Mouse (Mus musculus): ENCODE measurements around the gene Slc48a1. TPM values are rescaled to one million over a fixed set of nuclear protein-coding genes. Genes with fewer than 3 reads are reported as not detected.

Gene Slc48a1
- polyA plus RNA-seq, 1 experiment from 2014 or later = 32.2 TPM

- H3K4me3 ChIP-seq = peak overlapping the region; percentile 96; the same call in 1 of the 2 replicates
- peaks cover 12% of the 10 kb centered on the region for H3K36me3 ChIP-seq (replicated peaks)
- DNase-seq (ENCODE audit: extremely low spot score, low spot score) = no peak
- peak overlapping the region; percentile 56 for H3K27ac ChIP-seq
- H3K4me1 ChIP-seq = peaks cover 93% of the 10 kb centered on the region
- peaks cover 54% of the 10 kb centered on the region for H3K27me3 ChIP-seq (ENCODE audit: poor library complexity, severe bottlenecking)
- 72% methylated on average over 6 of the region's 6 CpGs for WGBS
- no peaks in the 10 kb centered on the region for H3K9me3 ChIP-seq
Observed at GRCm38 (mm10) chr15:97828221-97828842, 50.0 kb downstream of the Slc48a1 start.

- peak overlapping the region; percentile 56; the same call in 1 of the 2 replicates for H3K27ac ChIP-seq
- 51% methylated on average over 5 of the region's 5 CpGs for WGBS
- H3K4me1 ChIP-seq = peaks cover 87% of the 10 kb centered on the region
- H3K4me3 ChIP-seq = peak overlapping the region; percentile 96
- no peak for DNase-seq (ENCODE audit: extremely low spot score, low spot score)
- peaks cover 10% of the 10 kb centered on the region for H3K36me3 ChIP-seq (replicated peaks)
- H3K9me3 ChIP-seq = no peaks in the 10 kb centered on the region
- peaks cover 60% of the 10 kb centered on the region for H3K27me3 ChIP-seq (ENCODE audit: poor library complexity, severe bottlenecking)
Observed at GRCm38 (mm10) chr15:97828901-97829338, 50.6 kb downstream of the Slc48a1 start.

- Histone ChIP-seq H3K4me1 (peaks cover 82% of the 10 kb centered on the region), H3K4me3 (peak overlapping the region; percentile 96), H3K27ac (peak overlapping the region; percentile 56; the same call in 1 of the 2 replicates), H3K27me3 (ENCODE audit: poor library complexity, severe bottlenecking) (peaks cover 60% of the 10 kb centered on the region), H3K36me3 (replicated peaks) (peaks cover 6% of the 10 kb centered on the region), H3K9me3 (no peaks in the 10 kb centered on the region)
- DNase-seq (ENCODE audit: extremely low spot score, low spot score) = no peak
- WGBS = 50% methylated on average over 2 of the region's 2 CpGs
Observed at GRCm38 (mm10) chr15:97829432-97829831, 51.1 kb downstream of the Slc48a1 start.

GRCm38 (mm10) chr15:97830253-97830787 lies 52.0 kb downstream of the Slc48a1 start:
- Histone ChIP-seq H3K27ac (peak overlapping the region; percentile 99), H3K4me1 (peaks cover 75% of the 10 kb centered on the region), H3K27me3 (ENCODE audit: poor library complexity, severe bottlenecking) (peaks cover 58% of the 10 kb centered on the region), H3K9me3 (no peaks in the 10 kb centered on the region), H3K36me3 (replicated peaks) (peaks cover 6% of the 10 kb centered on the region), H3K4me3 (peak overlapping the region; percentile 96)
- no peak for DNase-seq (ENCODE audit: extremely low spot score, low spot score)
- WGBS = 10% methylated on average over 12 of the region's 12 CpGs

GRCm38 (mm10) chr15:97830788-97831241 lies 52.5 kb downstream of the Slc48a1 start:
- H3K9me3 ChIP-seq = no peaks in the 10 kb centered on the region
- H3K4me3 ChIP-seq = peak overlapping the region; percentile 96
- H3K36me3 ChIP-seq (replicated peaks) = peaks cover 4% of the 10 kb centered on the region
- H3K27me3 ChIP-seq (ENCODE audit: poor library complexity, severe bottlenecking) = peaks cover 54% of the 10 kb centered on the region
- WGBS = under 1% methylated on average over 39 of the region's 39 CpGs
- H3K4me1 ChIP-seq = peaks cover 70% of the 10 kb centered on the region
- DNase-seq (ENCODE audit: extremely low spot score, low spot score) = peak; percentile 50
- H3K27ac ChIP-seq = peak overlapping the region; percentile 99

GRCm38 (mm10) chr15:97831242-97831986 lies 53.1 kb downstream of the Slc48a1 start:
- peak overlapping the region; percentile 99 for H3K27ac ChIP-seq
- H3K9me3 ChIP-seq = no peaks in the 10 kb centered on the region
- DNase-seq (ENCODE audit: extremely low spot score, low spot score) = peak; percentile 78
- H3K4me1 ChIP-seq = peaks cover 69% of the 10 kb centered on the region
- under 1% methylated on average over 81 of the region's 84 CpGs for WGBS
- peaks cover 2% of the 10 kb centered on the region for H3K36me3 ChIP-seq (replicated peaks)
- peaks cover 48% of the 10 kb centered on the region for H3K27me3 ChIP-seq (ENCODE audit: poor library complexity, severe bottlenecking)
- peak overlapping the region; percentile 96 for H3K4me3 ChIP-seq

GRCm38 (mm10) chr15:97831987-97832640 lies 53.8 kb downstream of the Slc48a1 start:
- H3K4me1 ChIP-seq = peaks cover 65% of the 10 kb centered on the region
- no peaks in the 10 kb centered on the region for H3K9me3 ChIP-seq
- peak overlapping the region; percentile 99 for H3K27ac ChIP-seq
- peaks cover 41% of the 10 kb centered on the region for H3K27me3 ChIP-seq (ENCODE audit: poor library complexity, severe bottlenecking)
- peak; percentile 52 for DNase-seq (ENCODE audit: extremely low spot score, low spot score)
- H3K4me3 ChIP-seq = peak overlapping the region; percentile 96
- no peaks in the 10 kb centered on the region for H3K36me3 ChIP-seq (replicated peaks)
- WGBS = 8% methylated on average over 10 of the region's 10 CpGs

- H3K4me1 ChIP-seq = peaks cover 68% of the 10 kb centered on the region
- peak overlapping the region; percentile 99; the same call in 1 of the 2 replicates for H3K27ac ChIP-seq
- peaks cover 40% of the 10 kb centered on the region for H3K27me3 ChIP-seq (ENCODE audit: poor library complexity, severe bottlenecking)
- 60% methylated on average over 9 of the region's 9 CpGs for WGBS
- H3K9me3 ChIP-seq = no peaks in the 10 kb centered on the region
- H3K4me3 ChIP-seq = no peak overlapping the region
- no peak for DNase-seq (ENCODE audit: extremely low spot score, low spot score)
- H3K36me3 ChIP-seq (replicated peaks) = no peaks in the 10 kb centered on the region
Observed at GRCm38 (mm10) chr15:97832764-97833479, 54.6 kb downstream of the Slc48a1 start.

- peaks cover 62% of the 10 kb centered on the region for H3K4me1 ChIP-seq
- no peaks in the 10 kb centered on the region for H3K36me3 ChIP-seq (replicated peaks)
- WGBS = 57% methylated on average over 17 of the region's 17 CpGs
- H3K4me3 ChIP-seq = no peak overlapping the region
- no peak for DNase-seq (ENCODE audit: extremely low spot score, low spot score)
- H3K27me3 ChIP-seq (ENCODE audit: poor library complexity, severe bottlenecking) = peaks cover 27% of the 10 kb centered on the region
- H3K9me3 ChIP-seq = no peaks in the 10 kb centered on the region
- H3K27ac ChIP-seq = no peak overlapping the region
Observed at GRCm38 (mm10) chr15:97836153-97836893, 58.0 kb downstream of the Slc48a1 start.

GRCm38 (mm10) chr15:97836894-97837247 lies 58.6 kb downstream of the Slc48a1 start:
- DNase-seq (ENCODE audit: extremely low spot score, low spot score) = no peak
- H3K27me3 ChIP-seq (ENCODE audit: poor library complexity, severe bottlenecking) = peaks cover 27% of the 10 kb centered on the region
- no peaks in the 10 kb centered on the region for H3K9me3 ChIP-seq
- H3K27ac ChIP-seq = no peak overlapping the region
- peaks cover 57% of the 10 kb centered on the region for H3K4me1 ChIP-seq
- 80% methylated on average over 8 of the region's 8 CpGs for WGBS
- no peaks in the 10 kb centered on the region for H3K36me3 ChIP-seq (replicated peaks)
- H3K4me3 ChIP-seq = no peak overlapping the region

- H3K9me3 ChIP-seq = no peaks in the 10 kb centered on the region
Observed at GRCm38 (mm10) chr15:97837491-97838061, 59.3 kb downstream of the Slc48a1 start.

More at GRCm38 (mm10) chr15:97837491-97838061, 59.3 kb downstream of the Slc48a1 start:
- Histone ChIP-seq H3K27ac (peak overlapping the region; percentile 58), H3K36me3 (replicated peaks) (no peaks in the 10 kb centered on the region), H3K4me1 (peaks cover 50% of the 10 kb centered on the region), H3K27me3 (ENCODE audit: poor library complexity, severe bottlenecking) (peaks cover 22% of the 10 kb centered on the region), H3K4me3 (no peak overlapping the region)
- WGBS = 26% methylated on average over 8 of the region's 8 CpGs
- no peak for DNase-seq (ENCODE audit: extremely low spot score, low spot score)
